Mouse (Mus musculus): ENCODE data around the gene Lyst. TPM values are rescaled to one million over a fixed set of nuclear protein-coding genes. Genes with fewer than 3 reads are reported as not detected.

Lyst gene
- total and polyA plus RNA-seq, 2 experiments = 2.3 to 30.3 TPM

- Histone ChIP-seq H3K4me1 (ENCODE audit: control insufficient read depth, insufficient read depth, low read length) (peaks cover 6% of the 10 kb centered on the region; the same call in 1 of the 2 replicates), H3K79me2 (ENCODE audit: control insufficient read depth, insufficient read depth, low read length) (no peaks in the 10 kb centered on the region), H3K4me3 (ENCODE audit: insufficient read depth, low read depth, low read length) (no peak overlapping the region; the same call in 1 of the 2 replicates), H3K27me3 (ENCODE audit: control insufficient read depth, insufficient read depth, low read length) (peaks cover 8% of the 10 kb centered on the region; the same call in 1 of the 2 replicates), H3K9ac (ENCODE audit: low read depth, low read length) (no peak overlapping the region), H3K36me3 (ENCODE audit: control insufficient read depth, insufficient read depth, low read length) (peaks cover 2% of the 10 kb centered on the region), H3K27ac (replicated peaks; ENCODE audit: insufficient read depth, low read depth, low read length) (no peak overlapping the region)
- WGBS = 2% methylated on average over 59 of the region's 59 CpGs
- no peak for DNase-seq (ENCODE audit: extremely low read depth, low read depth, low spot score)
- no peak for TF ChIP-seq POLR2A (IDR thresholded peaks at IDR 0.05; ENCODE audit: extremely low read depth, insufficient read depth, low read length)
- no peak for TF ChIP-seq CTCF (IDR thresholded peaks at IDR 0.05; ENCODE audit: low read depth, low read length)
These were observed 194.3 kb downstream of the Lyst start for GRCm38 (mm10) chr13:13784420-13784936.

- no peaks in the 10 kb centered on the region for H3K79me2 ChIP-seq (ENCODE audit: control insufficient read depth, insufficient read depth, low read length)
- H3K4me3 ChIP-seq (ENCODE audit: insufficient read depth, low read depth, low read length) = no peak overlapping the region
- no peak for DNase-seq (ENCODE audit: extremely low read depth, low read depth, low spot score)
- no peak overlapping the region for H3K9ac ChIP-seq (ENCODE audit: low read depth, low read length)
- H3K36me3 ChIP-seq (ENCODE audit: control insufficient read depth, insufficient read depth, low read length) = no peaks in the 10 kb centered on the region
- H3K27ac ChIP-seq (replicated peaks; ENCODE audit: insufficient read depth, low read depth, low read length) = no peak overlapping the region
- TF ChIP-seq POLR2A (IDR thresholded peaks at IDR 0.05; ENCODE audit: extremely low read depth, insufficient read depth, low read length) (no peak), CTCF (IDR thresholded peaks at IDR 0.05; ENCODE audit: low read depth, low read length) (no peak)
- 2% methylated on average over 30 of the region's 30 CpGs for WGBS
- peaks cover 6% of the 10 kb centered on the region; the same call in 1 of the 2 replicates for H3K4me1 ChIP-seq (ENCODE audit: control insufficient read depth, insufficient read depth, low read length)
- peaks cover 8% of the 10 kb centered on the region; the same call in 1 of the 2 replicates for H3K27me3 ChIP-seq (ENCODE audit: control insufficient read depth, insufficient read depth, low read length)
These were observed 195.0 kb downstream of the Lyst start for GRCm38 (mm10) chr13:13784981-13785783.

GRCm38 (mm10) chr13:13786971-13787370, 196.8 kb downstream of the Lyst start:
- Histone ChIP-seq H3K4me3 (ENCODE audit: insufficient read depth, low read depth, low read length) (no peak overlapping the region), H3K27me3 (ENCODE audit: control insufficient read depth, insufficient read depth, low read length) (peaks cover 8% of the 10 kb centered on the region; the same call in 1 of the 2 replicates), H3K9ac (ENCODE audit: low read depth, low read length) (no peak overlapping the region), H3K4me1 (ENCODE audit: control insufficient read depth, insufficient read depth, low read length) (peaks cover 6% of the 10 kb centered on the region; the same call in 1 of the 2 replicates), H3K79me2 (ENCODE audit: control insufficient read depth, insufficient read depth, low read length) (no peaks in the 10 kb centered on the region), H3K27ac (replicated peaks; ENCODE audit: insufficient read depth, low read depth, low read length) (no peak overlapping the region), H3K36me3 (ENCODE audit: control insufficient read depth, insufficient read depth, low read length) (no peaks in the 10 kb centered on the region)
- no peak for TF ChIP-seq POLR2A (IDR thresholded peaks at IDR 0.05; ENCODE audit: extremely low read depth, insufficient read depth, low read length)
- TF ChIP-seq CTCF (IDR thresholded peaks at IDR 0.05; ENCODE audit: low read depth, low read length) = no peak
- no peak for DNase-seq (ENCODE audit: extremely low read depth, low read depth, low spot score)
- 84% methylated on average over 6 of the region's 6 CpGs for WGBS

- no peak overlapping the region for H3K9ac ChIP-seq (ENCODE audit: low read depth, low read length)
- H3K27me3 ChIP-seq (ENCODE audit: control insufficient read depth, insufficient read depth, low read length) = peaks cover 8% of the 10 kb centered on the region; the same call in 1 of the 2 replicates
- WGBS = 78% methylated on average over 4 of the region's 4 CpGs
- no peaks in the 10 kb centered on the region for H3K79me2 ChIP-seq (ENCODE audit: control insufficient read depth, insufficient read depth, low read length)
- H3K4me1 ChIP-seq (ENCODE audit: control insufficient read depth, insufficient read depth, low read length) = peaks cover 6% of the 10 kb centered on the region; the same call in 1 of the 2 replicates
- H3K4me3 ChIP-seq (ENCODE audit: insufficient read depth, low read depth, low read length) = no peak overlapping the region
- H3K36me3 ChIP-seq (ENCODE audit: control insufficient read depth, insufficient read depth, low read length) = no peaks in the 10 kb centered on the region
- no peak for DNase-seq (ENCODE audit: extremely low read depth, low read depth, low spot score)
- TF ChIP-seq CTCF (IDR thresholded peaks at IDR 0.05; ENCODE audit: low read depth, low read length) (no peak), POLR2A (IDR thresholded peaks at IDR 0.05; ENCODE audit: extremely low read depth, insufficient read depth, low read length) (no peak)
- H3K27ac ChIP-seq (replicated peaks; ENCODE audit: insufficient read depth, low read depth, low read length) = no peak overlapping the region
These were observed 197.9 kb downstream of the Lyst start for GRCm38 (mm10) chr13:13788070-13788469.

GRCm38 (mm10) chr13:13791981-13792380, 201.8 kb downstream of the Lyst start:
- TF ChIP-seq POLR2A (IDR thresholded peaks at IDR 0.05; ENCODE audit: extremely low read depth, insufficient read depth, low read length) = no peak
- no peak for TF ChIP-seq CTCF (IDR thresholded peaks at IDR 0.05; ENCODE audit: low read depth, low read length)
- 92% methylated on average over 3 of the region's 3 CpGs for WGBS

More at GRCm38 (mm10) chr13:13791981-13792380, 201.8 kb downstream of the Lyst start:
- H3K79me2 ChIP-seq (ENCODE audit: control insufficient read depth, insufficient read depth, low read length) = no peaks in the 10 kb centered on the region
- H3K36me3 ChIP-seq (ENCODE audit: control insufficient read depth, insufficient read depth, low read length) = no peaks in the 10 kb centered on the region
- DNase-seq (ENCODE audit: extremely low read depth, low read depth, low spot score) = no peak
- no peak overlapping the region for H3K27ac ChIP-seq (replicated peaks; ENCODE audit: insufficient read depth, low read depth, low read length)
- no peak overlapping the region for H3K9ac ChIP-seq (ENCODE audit: low read depth, low read length)
- H3K4me1 ChIP-seq (ENCODE audit: control insufficient read depth, insufficient read depth, low read length) = no peaks in the 10 kb centered on the region
- H3K27me3 ChIP-seq (ENCODE audit: control insufficient read depth, insufficient read depth, low read length) = no peaks in the 10 kb centered on the region; the same call in 1 of the 2 replicates
- H3K4me3 ChIP-seq (ENCODE audit: insufficient read depth, low read depth, low read length) = no peak overlapping the region
